Mouse (Mus musculus): Measurements from ENCODE around the gene Fkbp3.
"Not testable (repeated sequence)": the region's sequence is repeated elsewhere in the genome, so short reads cannot be mapped to it uniquely, and the experiment has no call there.

The Fkbp3 gene

DNA sequence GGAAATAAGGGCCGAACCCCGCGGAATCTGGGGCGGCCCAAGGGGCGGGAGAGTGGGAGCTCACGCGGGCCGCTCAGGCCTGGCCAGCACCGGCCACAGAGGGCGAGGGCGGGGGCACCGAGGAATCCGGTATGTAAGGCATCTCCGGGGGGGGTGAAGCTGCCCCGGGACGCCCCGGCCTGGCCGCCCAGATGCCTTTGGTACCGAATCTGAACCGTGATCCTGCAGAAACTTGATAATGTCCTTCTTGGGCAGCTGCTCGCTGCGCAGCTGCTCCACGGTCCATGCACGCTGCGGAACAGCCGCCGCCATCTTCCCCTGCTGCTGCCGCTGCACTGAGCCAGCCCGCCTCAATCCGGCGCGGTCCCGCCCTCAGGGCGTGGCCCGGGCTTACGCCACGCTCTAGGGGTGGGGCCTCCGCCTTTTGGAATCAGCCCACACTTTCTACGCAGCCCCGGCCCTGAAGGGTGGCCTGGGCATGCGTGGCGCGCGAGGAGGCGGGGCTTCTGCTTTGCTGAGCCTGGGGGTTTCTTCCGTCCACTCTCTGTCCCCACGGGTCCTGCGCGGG, at the start of gene Fkbp3:
Fkbp3 (minus strand) TSS at position 397 of the 568 bp plus-strand sequence.
- DNase-seq (ENCODE audit: low spot score), result peak; percentile 97

DNA sequence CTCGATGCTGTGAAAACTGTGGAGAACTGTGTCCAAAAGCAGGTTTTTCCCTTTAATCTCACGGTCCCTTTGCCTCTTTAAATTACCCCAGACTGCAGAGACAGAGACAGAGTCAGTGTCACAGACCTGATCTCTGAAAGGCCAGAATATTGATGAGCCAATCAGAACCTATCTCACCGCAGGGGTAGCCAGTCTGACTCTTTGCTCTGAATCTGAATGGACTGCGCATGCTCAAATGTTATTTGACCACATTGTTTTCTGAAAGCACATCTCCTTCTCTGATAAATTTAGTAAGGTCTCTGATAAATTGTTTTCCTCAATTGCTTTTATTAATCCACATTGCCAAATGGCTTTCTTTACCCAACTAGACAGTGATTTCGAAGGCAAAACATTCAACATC, 45.6 kb upstream of the Fkbp3 start:
- DNase-seq (ENCODE audit: low spot score), result no peak

DNA sequence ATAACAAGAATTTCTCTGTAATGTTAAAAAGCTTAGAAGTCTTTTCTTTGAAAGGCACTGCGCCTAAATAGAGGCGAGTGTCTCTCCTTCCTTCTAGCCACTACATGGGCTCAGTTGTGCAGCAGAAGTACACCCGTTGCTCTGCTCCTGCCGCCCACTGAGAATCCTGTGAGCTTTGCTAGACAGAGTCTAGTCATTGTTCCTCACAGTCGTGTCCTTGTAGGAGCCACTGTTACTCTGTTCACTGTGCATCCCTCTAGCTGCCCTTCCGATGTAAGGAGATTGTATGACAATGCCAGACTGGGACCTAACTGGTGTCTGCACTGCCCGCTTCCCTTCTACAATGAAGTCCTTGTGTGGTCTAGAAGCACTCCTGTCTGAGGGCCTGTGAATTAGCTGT, 45.2 kb upstream of the Fkbp3 start:
- DNase-seq (ENCODE audit: low spot score), result no peak

DNA sequence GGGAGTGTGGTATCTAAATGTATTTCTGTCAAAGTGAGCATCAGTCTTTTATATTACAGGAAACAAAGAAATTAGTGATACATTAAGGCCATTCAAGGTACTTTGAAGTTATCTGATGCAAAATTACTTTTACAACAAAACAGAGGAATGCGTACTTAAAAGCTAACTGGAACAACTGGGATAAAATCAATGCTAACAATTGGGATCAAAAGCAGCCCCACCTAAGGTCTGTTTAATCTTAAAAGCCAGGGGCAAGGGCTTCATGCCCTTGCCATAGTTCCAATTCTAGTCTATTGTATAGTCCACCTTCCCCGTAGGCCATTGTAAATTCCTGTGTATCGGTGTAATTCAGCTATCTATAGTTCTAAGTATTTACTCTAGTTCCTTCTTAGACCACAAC, 41.2 kb upstream of the Fkbp3 start:
- DNase-seq (ENCODE audit: low spot score), result not testable (repeated sequence)

DNA sequence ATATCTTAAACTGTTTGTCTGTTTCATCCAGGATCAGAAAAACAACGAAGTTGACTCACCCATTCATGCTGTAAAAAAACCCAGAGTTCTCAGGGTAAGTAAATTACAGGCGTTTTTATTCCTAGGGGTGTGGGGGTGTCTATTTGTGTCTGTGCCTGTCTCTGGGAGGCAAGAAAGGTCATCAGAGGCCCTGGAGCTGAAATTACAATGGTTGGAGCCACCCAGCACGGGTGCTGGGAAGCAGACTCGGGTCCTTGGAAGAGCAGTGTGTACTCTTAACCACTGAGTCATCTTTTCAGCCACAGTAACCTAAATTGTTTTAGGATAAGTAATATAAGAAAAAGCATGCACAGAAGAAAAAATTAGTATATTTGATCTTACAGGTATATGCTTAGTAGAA, 40.1 kb upstream of the Fkbp3 start:
- DNase-seq (ENCODE audit: low spot score), result no peak

DNA sequence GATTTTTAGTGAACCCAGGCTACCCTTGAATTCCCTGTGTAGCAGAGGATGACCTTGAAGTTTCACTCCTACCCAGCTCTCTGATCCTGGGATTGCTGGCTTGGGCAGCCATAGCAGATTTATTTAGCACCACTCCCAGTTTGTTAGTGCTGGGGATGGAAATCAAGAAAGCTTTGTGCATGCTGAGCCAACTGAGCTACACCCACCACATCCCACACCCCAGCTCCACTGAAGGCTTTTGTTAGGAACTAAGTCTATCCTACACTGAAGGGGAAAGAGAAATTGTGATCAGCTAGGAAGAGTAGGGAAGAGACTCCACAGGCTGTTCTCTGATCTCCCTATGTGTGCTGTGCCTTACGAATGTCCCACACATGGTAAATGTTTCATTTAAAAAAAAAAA, 39.0 kb upstream of the Fkbp3 start:
- DNase-seq (ENCODE audit: low spot score), result no peak

DNA sequence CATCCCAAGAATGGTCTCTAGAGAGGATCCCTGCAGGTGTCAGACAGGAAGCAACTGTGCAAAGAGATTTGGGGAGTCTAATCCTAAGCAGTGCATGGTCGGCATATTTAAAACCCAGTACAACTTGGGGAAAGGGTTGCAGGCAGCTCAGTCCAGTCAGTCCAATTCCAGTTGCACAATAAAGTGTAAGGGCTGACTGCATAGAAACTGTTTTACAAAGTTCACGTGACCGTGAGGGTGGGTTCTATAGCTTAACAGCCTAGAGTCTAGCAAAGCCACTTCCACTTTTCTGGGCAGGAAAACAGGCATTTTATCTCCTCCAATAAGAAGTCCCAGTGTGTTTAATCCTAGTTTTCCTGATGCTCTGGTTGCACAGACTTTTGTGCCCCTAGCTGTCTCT, 37.7 kb upstream of the Fkbp3 start:
- no peak for DNase-seq (ENCODE audit: low spot score)

DNA sequence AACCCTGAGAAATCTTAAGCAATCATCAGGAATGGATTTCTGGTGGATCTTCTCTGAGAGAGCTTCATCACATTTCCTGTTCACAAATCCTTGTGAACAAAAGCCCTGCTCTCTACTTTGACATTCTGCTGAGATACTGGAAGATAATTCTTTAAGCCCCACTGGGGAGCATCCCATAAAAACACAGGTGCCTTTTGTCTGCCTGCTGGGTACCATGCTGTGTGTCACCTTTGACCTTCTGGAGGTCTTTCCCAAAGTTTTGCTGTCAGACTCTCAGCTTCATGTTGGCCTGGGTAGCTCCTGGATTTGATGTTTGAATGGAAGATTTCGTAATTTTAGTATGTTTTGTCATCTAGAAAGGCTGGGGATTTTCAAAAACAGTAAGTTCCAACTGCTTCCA, 34.9 kb upstream of the Fkbp3 start:
- DNase-seq (ENCODE audit: low spot score), result no peak

DNA sequence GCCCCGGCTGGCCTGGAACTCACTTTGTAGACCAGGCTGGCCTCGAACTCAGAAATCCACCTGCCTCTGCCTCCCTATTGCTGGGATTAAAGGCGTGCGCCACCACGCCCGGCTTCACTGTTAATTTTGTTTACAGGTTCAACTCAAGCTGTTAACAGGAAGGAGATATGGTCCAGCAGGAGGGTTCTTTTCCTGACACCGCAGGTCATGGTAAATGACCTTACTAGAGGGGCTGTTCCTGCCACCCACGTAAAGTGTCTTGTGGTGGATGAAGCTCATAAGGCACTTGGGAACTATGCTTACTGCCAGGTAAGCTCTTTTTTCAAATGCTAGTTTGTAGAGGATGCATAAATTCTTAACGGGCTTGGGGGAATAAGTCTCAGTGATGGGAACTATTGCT, 3.1 kb upstream of the Fkbp3 start:
- DNase-seq (ENCODE audit: low spot score), result no peak

DNA sequence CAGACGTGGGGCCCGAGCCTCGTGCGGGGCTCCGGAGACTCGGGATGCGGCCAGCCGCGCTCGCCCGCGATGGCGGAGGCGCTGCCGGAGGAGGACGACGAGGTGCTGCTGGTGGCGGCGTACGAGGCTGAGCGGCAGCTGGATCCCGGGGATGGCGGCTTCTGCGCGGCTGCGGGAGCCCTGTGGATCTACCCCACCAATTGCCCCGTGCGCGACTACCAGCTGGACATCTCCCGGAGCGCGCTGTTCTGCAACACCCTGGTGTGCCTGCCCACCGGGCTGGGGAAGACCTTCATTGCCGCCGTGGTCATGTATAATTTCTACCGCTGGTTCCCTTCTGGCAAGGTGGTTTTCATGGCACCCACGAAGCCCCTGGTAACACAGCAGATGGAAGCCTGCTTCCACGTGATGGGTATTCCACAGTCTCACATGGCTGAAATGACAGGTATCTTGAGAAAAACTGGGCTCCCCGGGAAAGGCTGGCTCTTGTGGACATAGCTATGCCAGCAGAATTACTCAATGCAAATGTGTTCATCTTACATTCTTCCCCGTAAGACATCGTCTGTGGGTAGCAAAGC, 2.0 kb upstream of the Fkbp3 start:
- DNase-seq (ENCODE audit: low spot score), result no peak

DNA sequence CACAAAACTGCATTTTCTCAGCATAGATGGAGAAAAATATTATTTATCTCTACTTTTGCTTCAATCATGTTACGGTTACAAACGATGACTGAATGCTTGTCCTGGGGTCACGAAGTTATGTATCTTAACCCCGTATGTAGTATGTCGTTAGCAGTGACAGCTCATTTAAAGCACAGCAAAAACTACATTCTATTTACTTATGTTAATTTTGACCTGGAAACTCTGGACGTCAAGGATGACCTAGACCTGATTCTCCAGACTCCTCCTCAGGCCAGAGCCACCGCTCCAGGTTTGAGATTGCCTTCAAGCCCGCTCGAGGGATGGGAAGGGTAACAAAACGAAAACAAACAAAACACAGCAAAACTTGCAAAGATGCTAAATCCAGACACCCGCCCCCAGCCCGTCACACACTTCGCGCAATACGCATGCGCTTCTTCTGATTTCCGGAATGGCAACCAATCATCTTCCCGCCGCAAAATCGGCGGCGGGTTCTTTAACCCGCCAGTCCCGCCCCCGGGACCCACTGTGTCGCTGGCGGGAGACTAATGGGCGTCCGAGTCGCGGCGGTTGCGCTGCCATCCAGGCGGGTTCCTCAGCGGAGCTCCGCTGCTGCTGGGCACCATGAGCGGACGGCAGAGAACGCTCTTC, 1.4 kb upstream of the Fkbp3 start, which contains the start of gene Fancm:
Fancm (plus strand) TSS at position 519 of the 648 bp plus-strand sequence.
- DNase-seq (ENCODE audit: low spot score), result peak; percentile 79

DNA sequence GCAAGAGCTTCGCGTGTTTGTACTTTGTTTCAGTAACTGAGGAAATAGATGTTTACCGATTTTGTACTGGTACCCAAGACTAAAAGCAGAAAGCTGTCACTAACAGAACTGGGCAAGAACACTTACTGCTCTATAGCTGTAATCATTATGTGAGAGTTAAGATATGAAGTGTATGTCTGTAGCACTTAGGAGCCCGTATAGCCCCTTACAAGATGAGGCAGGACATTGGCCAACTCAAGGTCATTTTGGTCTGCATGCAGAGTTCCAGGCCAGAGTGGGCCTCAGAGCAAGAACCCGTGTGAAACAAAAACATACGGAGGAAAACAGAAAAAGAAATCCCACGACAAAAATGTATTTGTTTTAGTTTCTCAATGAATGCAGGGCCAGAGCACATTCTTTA, 844 bp upstream of the Fkbp3 start:
- DNase-seq (ENCODE audit: low spot score), result no peak

DNA sequence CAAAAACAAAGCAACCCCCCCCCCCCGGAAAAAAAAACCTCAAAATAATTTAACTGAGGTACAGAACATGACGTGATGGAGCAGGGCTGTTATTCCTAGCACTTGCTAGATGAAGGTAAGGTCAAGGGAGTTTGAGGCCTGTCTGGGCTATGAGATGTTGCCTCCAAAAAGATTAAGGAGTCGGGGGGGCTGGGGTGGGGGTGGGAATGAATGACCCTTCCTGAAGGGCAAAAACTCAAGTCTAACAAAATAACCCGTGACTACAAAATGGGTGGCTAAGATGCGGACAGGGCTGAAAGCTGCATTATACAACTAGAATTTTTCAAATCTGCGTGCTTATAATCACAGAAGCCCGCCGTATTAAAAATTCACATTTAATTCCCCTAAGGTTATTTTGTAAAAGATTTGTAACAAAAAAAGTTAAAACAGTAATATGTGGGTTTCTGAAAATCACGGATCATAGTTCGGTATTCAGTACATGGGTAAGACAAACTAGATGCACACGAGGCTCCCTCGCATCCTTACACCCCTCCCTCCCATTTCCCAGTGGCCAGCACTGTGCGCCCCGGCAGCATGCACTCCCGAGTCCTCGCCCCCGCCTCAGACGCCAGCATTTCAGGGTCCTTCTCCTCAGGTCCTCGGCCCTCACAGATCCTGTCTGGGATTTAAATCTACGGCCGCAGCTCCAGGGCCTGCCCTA, 746 bp downstream of the Fkbp3 start:
- no peak for DNase-seq (ENCODE audit: low spot score)

DNA sequence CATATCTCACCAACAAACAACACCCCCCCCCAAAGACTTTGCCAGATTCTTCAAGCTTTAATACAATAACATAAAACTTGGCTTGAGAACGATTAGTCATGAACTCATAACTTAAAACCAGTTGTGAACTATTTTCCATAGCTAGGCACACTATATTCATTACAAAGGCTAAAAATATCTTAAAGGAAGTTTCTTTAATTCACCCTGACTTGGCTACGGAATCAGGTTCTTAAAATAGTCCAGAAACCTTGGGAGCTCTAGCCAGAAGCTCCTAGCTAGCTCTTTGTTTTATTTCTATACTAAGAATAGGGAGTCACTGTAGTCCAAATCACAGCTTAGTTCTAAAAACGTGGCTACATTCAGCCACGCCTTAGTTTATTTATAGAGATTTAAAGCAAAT, 5.4 kb downstream of the Fkbp3 start:
- no peak for DNase-seq (ENCODE audit: low spot score)

DNA sequence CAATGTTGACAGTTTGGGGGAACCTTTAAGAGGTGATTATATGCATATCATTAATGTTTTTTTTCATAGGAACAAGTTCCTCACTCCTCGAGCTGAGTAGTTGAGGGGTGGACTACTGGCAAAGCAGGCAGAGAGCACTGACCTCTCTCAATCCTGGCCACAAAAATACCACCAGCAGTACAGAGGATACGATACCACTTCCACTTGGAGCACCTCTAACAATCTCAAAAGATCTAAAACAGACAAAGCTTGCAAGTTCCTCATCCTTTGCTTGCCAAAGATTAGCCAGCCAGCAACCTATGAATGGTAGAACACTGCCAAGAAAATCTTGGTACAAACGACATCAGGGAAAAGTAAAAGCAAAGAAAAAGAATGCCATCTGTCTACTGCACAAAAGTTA, 7.6 kb downstream of the Fkbp3 start:
- DNase-seq (ENCODE audit: low spot score), result no peak

DNA sequence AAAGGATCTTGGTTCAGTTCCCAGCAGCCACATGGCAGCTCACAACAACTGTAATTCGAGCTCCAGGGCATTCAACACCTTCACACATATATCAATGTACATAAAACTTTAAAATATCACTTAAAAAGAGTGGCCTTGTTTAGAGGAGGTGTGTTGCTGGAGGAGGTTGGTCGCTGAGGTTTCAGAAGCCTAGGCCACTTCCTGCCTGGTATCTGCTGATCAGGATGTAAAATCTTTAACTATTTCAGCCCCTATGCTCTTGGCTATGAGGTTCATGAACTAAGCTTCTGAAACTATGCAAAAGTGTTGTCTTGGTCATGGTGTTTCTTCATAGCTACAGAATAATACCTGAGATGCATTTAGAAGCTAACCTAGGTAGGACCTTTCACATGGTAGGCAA, 8.6 kb downstream of the Fkbp3 start:
- DNase-seq (ENCODE audit: low spot score), result no peak

DNA sequence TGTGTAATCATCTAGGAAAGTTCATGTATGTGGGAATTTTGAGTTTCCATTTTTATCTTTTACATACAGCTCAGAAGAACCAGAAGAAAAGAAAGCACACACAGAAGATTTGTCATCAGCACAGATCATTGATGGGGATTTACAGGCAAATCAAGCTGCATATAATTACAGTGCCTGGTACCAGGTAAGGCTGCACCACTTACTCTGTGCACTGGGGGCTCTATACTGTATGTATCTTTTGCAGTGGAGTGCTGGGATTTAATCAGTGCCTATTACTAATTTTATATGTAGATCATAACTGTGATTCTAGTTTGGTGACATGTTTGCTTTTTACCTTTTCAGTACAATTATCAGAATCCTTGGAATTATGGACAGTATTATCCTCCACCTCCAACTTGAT, 12.7 kb downstream of the Fkbp3 start:
- DNase-seq (ENCODE audit: low spot score), result no peak

DNA sequence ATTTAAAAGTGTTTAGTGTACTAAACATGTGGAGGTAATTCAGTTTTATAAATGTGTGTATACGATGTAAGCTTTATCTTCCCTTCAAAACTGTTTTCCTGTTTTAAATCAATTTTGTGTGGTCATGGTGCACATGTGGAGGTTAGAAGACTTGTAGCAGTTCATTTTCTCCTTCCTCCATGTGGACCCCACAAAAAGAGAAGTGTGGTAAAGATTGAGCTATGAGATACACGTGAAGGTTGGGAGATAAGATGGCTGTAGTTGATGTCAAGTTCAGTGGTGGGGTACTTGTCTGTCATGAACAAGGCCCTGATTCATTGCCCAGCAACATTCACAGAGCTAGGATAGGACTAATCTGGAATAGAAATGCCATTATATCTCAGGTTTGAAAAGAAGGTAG, 15.6 kb downstream of the Fkbp3 start:
- DNase-seq (ENCODE audit: low spot score), result no peak

DNA sequence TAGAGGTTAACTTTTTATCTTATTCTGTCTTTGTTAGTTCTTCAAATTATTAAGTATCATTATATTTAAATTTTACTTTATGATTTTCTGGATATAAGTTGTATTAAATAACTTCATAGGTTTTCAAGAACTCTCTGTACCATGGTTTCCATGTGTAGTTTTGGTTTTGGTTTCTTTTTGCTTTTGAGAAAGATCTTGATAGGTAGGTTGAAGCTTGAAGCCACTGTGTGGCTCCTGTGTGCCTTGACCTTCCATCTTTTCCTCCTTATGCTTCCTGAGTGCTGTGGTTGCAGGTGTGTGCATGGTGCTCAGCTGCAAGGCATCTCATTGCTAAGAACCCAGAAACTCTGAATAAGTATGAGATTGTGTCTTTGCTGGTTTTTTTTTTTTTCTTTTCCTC, 25.0 kb downstream of the Fkbp3 start:
- no peak for DNase-seq (ENCODE audit: low spot score)

DNA sequence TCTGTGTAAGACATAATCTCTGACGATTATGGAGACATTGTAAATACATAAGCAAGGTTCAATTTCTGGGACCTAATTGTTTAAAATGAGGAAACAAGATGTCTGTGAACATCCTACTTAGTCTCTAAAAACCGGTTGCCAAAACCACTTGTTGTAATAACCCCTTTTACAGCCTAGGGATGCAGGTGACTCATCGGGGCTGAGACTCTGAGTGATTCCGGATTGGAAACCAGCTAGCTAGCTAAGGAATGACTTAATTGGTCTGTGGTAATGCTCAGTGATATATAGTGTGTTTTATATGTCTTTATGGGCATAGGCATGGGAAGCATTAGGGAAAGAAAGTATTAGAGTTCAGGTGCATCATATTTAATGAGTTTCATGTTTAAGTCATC, 36.3 kb downstream of the Fkbp3 start:
- DNase-seq (ENCODE audit: low spot score), result no peak

DNA sequence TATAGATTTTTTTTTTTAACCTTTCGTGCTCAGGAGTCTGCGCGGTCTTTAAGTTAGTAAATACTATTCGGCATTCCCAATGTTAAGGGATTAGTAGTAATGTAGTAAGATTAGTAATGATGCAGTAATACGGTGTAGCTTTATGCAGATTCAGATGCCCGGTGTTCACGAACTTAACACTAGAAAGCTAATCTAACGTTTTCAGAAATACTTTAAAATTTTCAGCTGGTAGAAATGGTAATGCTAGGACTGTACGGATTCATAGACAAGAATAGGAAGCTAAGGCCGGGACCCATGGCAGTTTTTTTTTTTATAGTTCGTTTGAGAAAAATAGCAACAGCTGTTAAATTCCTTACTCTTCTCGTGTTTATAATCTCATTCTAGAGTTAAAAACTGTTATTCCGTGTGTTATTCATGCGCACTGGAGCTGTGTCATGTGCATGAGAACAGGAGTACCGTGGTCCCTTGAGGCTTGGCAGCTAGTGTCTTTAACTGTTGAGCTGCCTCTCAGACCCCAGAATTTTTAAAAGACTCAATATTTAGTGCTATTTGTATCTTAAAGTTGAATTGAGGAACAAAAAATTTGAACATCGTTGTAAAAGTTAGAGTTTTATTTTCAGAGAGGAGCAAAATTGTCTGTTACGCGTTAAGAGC, 36.8 kb downstream of the Fkbp3 start:
- no peak for DNase-seq (ENCODE audit: low spot score)

DNA sequence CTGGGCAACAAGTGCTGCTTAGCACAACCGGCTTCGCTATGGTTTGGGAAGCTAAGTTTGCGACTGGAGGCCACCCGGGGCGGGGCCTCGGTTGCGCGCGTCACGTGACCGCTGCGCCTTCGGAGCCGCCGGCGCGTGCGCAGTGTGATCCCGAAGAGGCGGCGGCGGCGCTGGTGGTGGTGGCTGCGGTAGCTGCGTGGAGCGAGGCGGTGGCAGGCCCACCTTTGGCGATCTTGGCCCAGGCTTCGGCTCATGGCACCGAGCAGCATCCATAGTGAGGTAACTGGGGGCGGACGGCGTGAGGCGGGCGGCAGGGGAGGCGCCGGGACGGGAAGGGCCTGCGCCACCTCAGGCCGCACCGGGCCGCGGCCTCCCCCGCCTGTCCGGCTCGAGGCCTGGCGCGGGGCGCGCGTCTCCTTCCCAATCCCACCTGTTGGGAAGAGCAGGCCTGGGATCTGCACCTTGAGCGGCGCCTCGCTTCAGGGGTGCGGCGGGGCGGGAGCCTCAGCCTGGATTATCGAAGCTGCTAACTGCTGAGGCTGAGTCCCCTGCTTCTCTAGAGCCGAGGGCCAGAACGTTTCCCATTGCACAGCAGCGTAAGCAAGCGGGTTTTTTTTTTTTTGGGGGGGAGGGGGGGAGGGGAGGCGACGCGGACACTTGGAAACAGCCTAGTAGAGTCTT, 37.5 kb downstream of the Fkbp3 start, which contains the start of gene Prpf39:
Prpf39 (plus strand) TSS at position 144 of the 681 bp plus-strand sequence.
- peak; percentile 85 for DNase-seq (ENCODE audit: low spot score)

All from ovary, postnatal 14 days (tissue).